Mouse (Mus musculus): Measurements from ENCODE around the gene Tbr1. TPM values are rescaled to one million over a fixed set of nuclear protein-coding genes. Genes with fewer than 3 reads are reported as not detected.

Tbr1 gene
- polyA plus RNA-seq, 1 experiment from 2014 or later: 0.09 TPM

- WGBS: 24% methylated on average over 6 of the region's 6 CpGs
- Histone ChIP-seq H3K9me3 (no peaks in the 10 kb centered on the region), H3K9ac (no peak overlapping the region), H3K4me1 (peaks cover 25% of the 10 kb centered on the region), H3K27ac (no peak overlapping the region), H3K4me2 (no peak overlapping the region), H3K36me3 (no peaks in the 10 kb centered on the region), H3K27me3 (peaks cover 89% of the 10 kb centered on the region), H3K4me3 (no peak overlapping the region)
- no peak for ATAC-seq (ENCODE audit: borderline replicate concordance, extremely low read depth, low FRiP score, low TSS enrichment)
Observed at GRCm38 (mm10) chr2:61813106-61813505, 10.4 kb downstream of the Tbr1 start.

- no peaks in the 10 kb centered on the region for H3K36me3 ChIP-seq
- no peak overlapping the region for H3K4me2 ChIP-seq
- peaks cover 25% of the 10 kb centered on the region for H3K4me1 ChIP-seq
- H3K27me3 ChIP-seq: peaks cover 85% of the 10 kb centered on the region
- H3K4me3 ChIP-seq: no peak overlapping the region
- H3K27ac ChIP-seq: no peak overlapping the region
- no peaks in the 10 kb centered on the region for H3K9me3 ChIP-seq
- no peak overlapping the region for H3K9ac ChIP-seq
- ATAC-seq (ENCODE audit: borderline replicate concordance, extremely low read depth, low FRiP score, low TSS enrichment): no peak
- WGBS: 20% methylated on average over 1 of the region's 1 CpGs
Observed at GRCm38 (mm10) chr2:61813521-61813920, 10.8 kb downstream of the Tbr1 start.

GRCm38 (mm10) chr2:61814548-61815473 lies 12.1 kb downstream of the Tbr1 start:
- peak overlapping the region; percentile 93 for H3K4me2 ChIP-seq
- WGBS: 7% methylated on average over 31 of the region's 50 CpGs
- peak overlapping the region; percentile 29; the same call in 1 of the 2 replicates for H3K9ac ChIP-seq
- H3K4me3 ChIP-seq: peak overlapping the region; percentile 42
- peaks cover 80% of the 10 kb centered on the region for H3K27me3 ChIP-seq
- ATAC-seq (ENCODE audit: borderline replicate concordance, extremely low read depth, low FRiP score, low TSS enrichment): peak; percentile 62
- H3K9me3 ChIP-seq: no peaks in the 10 kb centered on the region
- no peaks in the 10 kb centered on the region for H3K36me3 ChIP-seq
- no peak overlapping the region for H3K27ac ChIP-seq
- H3K4me1 ChIP-seq: peaks cover 25% of the 10 kb centered on the region

GRCm38 (mm10) chr2:61815583-61816313 lies 13.0 kb downstream of the Tbr1 start:
- Histone ChIP-seq H3K4me3 (peak overlapping the region; percentile 42), H3K36me3 (no peaks in the 10 kb centered on the region), H3K9me3 (no peaks in the 10 kb centered on the region), H3K4me2 (peak overlapping the region; percentile 93), H3K4me1 (peaks cover 25% of the 10 kb centered on the region), H3K27me3 (peaks cover 76% of the 10 kb centered on the region), H3K9ac (peak overlapping the region; percentile 29), H3K27ac (no peak overlapping the region)
- peak; percentile 28 for ATAC-seq (ENCODE audit: borderline replicate concordance, extremely low read depth, low FRiP score, low TSS enrichment)
- 7% methylated on average over 58 of the region's 66 CpGs for WGBS

- WGBS: 75% methylated on average over 1 of the region's 1 CpGs
- no peaks in the 10 kb centered on the region for H3K9me3 ChIP-seq
- ATAC-seq (ENCODE audit: borderline replicate concordance, extremely low read depth, low FRiP score, low TSS enrichment): no peak
- H3K4me3 ChIP-seq: no peak overlapping the region
- peaks cover 61% of the 10 kb centered on the region for H3K27me3 ChIP-seq
- no peak overlapping the region for H3K27ac ChIP-seq
- peaks cover 14% of the 10 kb centered on the region for H3K4me1 ChIP-seq
- H3K9ac ChIP-seq: no peak overlapping the region
- no peak overlapping the region for H3K4me2 ChIP-seq
- no peaks in the 10 kb centered on the region for H3K36me3 ChIP-seq
Observed at GRCm38 (mm10) chr2:61818197-61818596, 15.5 kb downstream of the Tbr1 start.

GRCm38 (mm10) chr2:61820203-61820602 lies 17.5 kb downstream of the Tbr1 start:
- Histone ChIP-seq H3K9ac (no peak overlapping the region), H3K9me3 (no peaks in the 10 kb centered on the region), H3K4me3 (no peak overlapping the region), H3K36me3 (no peaks in the 10 kb centered on the region), H3K27ac (no peak overlapping the region), H3K4me1 (peaks cover 9% of the 10 kb centered on the region), H3K4me2 (no peak overlapping the region), H3K27me3 (peaks cover 43% of the 10 kb centered on the region)
- 79% methylated on average over 4 of the region's 4 CpGs for WGBS
- ATAC-seq (ENCODE audit: borderline replicate concordance, extremely low read depth, low FRiP score, low TSS enrichment): no peak

GRCm38 (mm10) chr2:61823426-61824140 lies 20.9 kb downstream of the Tbr1 start:
- Histone ChIP-seq H3K4me1 (no peaks in the 10 kb centered on the region), H3K4me2 (no peak overlapping the region), H3K36me3 (no peaks in the 10 kb centered on the region), H3K9me3 (no peaks in the 10 kb centered on the region), H3K27me3 (peaks cover 21% of the 10 kb centered on the region), H3K4me3 (no peak overlapping the region), H3K9ac (no peak overlapping the region), H3K27ac (no peak overlapping the region)
- WGBS: 69% methylated on average over 1 of the region's 1 CpGs
- no peak for ATAC-seq (ENCODE audit: borderline replicate concordance, extremely low read depth, low FRiP score, low TSS enrichment)

- Histone ChIP-seq H3K4me1 (no peaks in the 10 kb centered on the region), H3K27ac (no peak overlapping the region), H3K9ac (no peak overlapping the region), H3K27me3 (no peaks in the 10 kb centered on the region), H3K4me2 (no peak overlapping the region), H3K9me3 (no peaks in the 10 kb centered on the region), H3K4me3 (no peak overlapping the region), H3K36me3 (no peaks in the 10 kb centered on the region)
- 79% methylated on average over 2 of the region's 2 CpGs for WGBS
- no peak for ATAC-seq (ENCODE audit: borderline replicate concordance, extremely low read depth, low FRiP score, low TSS enrichment)
Observed at GRCm38 (mm10) chr2:61837243-61837806, 34.6 kb downstream of the Tbr1 start.

Small RNA genes within 50 kb of the gene (microRNA-seq; reads per million reads assigned to microRNA genes)
- not detected for gene Gm22403

Other genes with a start within 250 kb of the Tbr1 start
- gene Tank, start 224.3 kb upstream of the Tbr1 start, polyA plus RNA-seq (2015; fragmentation: Nextera tagmentation; extraction: Ambion mirVana): 32.4 and 32.6 TPM in 2 replicates
- 174 and 188 TPM in 2 replicates for gene Psmd14, start 91.2 kb upstream of the Tbr1 start, polyA plus RNA-seq (2015; fragmentation: Nextera tagmentation; extraction: Ambion mirVana)
- gene Slc4a10, start 243.5 kb downstream of the Tbr1 start, polyA plus RNA-seq (2015; fragmentation: Nextera tagmentation; extraction: Ambion mirVana): 0.14 TPM in 2 replicates

Measured in lung, embryonic 15.5 days (tissue).